Mouse (Mus musculus) liver, embryonic 16.5 days (tissue): ENCODE measurements around the gene Tial1. TPM values are rescaled to one million over a fixed set of nuclear protein-coding genes. Genes with fewer than 3 reads are reported as not detected.
A peak's percentile ranks its signal among the peaks of the same experiment; 100 is the strongest.

Experiments
- ATAC-seq: fragments of 200-750 bp; cut with Nextera tagmentation; 2 replicates; pipeline ENCODE4 v1.8.0; 2017; ENCODE audit warnings: low read depth, mild to moderate bottlenecking, moderate number of reproducible peaks, moderate library complexity
- H3K27ac ChIP-seq: fragments of 300-500 bp; sonication (generic); 2 replicates; pipeline ENCODE4 v1.5.1; 2014; ENCODE audit warnings: mild to moderate bottlenecking, low read length
- H3K27me3 ChIP-seq: fragments of 300-500 bp; sonication (generic); 2 replicates; pipeline ENCODE4 v1.6.1; 2014; ENCODE audit warnings: low read depth, low read length, mixed read lengths; ENCODE audit not compliant: control insufficient read depth, insufficient read depth
- H3K36me3 ChIP-seq: fragments of 300-500 bp; sonication (generic); 2 replicates; pipeline ENCODE4 v1.6.1; 2014; ENCODE audit warnings: mild to moderate bottlenecking; ENCODE audit not compliant: control insufficient read depth, insufficient read depth
- H3K4me1 ChIP-seq: fragments of 300-500 bp; sonication (generic); 2 replicates; pipeline ENCODE4 v1.6.1; 2014; ENCODE audit warnings: low read depth, low read length, mixed read lengths; ENCODE audit not compliant: control insufficient read depth
- H3K4me2 ChIP-seq: fragments of 300-500 bp; sonication (generic); 2 replicates; pipeline ENCODE4 v1.6.1; 2014; ENCODE audit warnings: low read depth, low read length, mixed read lengths
- H3K4me3 ChIP-seq: fragments of 300-500 bp; sonication (generic); 2 replicates; pipeline ENCODE4 v1.5.1; 2014; ENCODE audit warnings: low read depth, mild to moderate bottlenecking, low read length
- H3K9ac ChIP-seq: fragments of 300-500 bp; sonication (generic); 2 replicates; pipeline ENCODE4 v1.6.1; 2014; ENCODE audit warnings: low read depth, low read length
- H3K9me3 ChIP-seq: fragments of 300-500 bp; sonication (generic); replicated peaks from 2 replicates; pipeline ENCODE4 v1.6.1; 2016; ENCODE audit warnings: low read length; ENCODE audit not compliant: control insufficient read depth
- WGBS: fragments of 180-500 bp; shearing (Covaris S2); extraction: QIAGEN DNeasy Blood & Tissue Kit; methylation state at CpG from one replicate; pipeline ENCODE4 v1.1.7; 2014; ENCODE audit not compliant: insufficient replicate concordance; 5-methylcytosine and 5-hydroxymethylcytosine counted together
- polyA plus RNA-seq: library from polyadenylated mRNA; unstranded; fragments of >200 nt; fragmentation: Nextera tagmentation; extraction: Ambion mirVana; gene quantifications from 2 replicates; pipeline ENCODE4 v1.2.1, GENCODE M21; 2015

The Tial1 gene
- polyA plus RNA-seq, 1 experiment from 2014 or later = 8.5 TPM

- 44% methylated on average over 3 of the region's 3 CpGs for WGBS
Observed at GRCm38 (mm10) chr7:128422491-128422890, 39.0 kb downstream of the Tial1 start.

GRCm38 (mm10) chr7:128421701-128422100, 39.8 kb downstream of the Tial1 start:
- 70% methylated on average over 7 of the region's 7 CpGs for WGBS
- ATAC-seq = no peak
- Histone ChIP-seq H3K4me1 (peaks cover 17% of the 10 kb centered on the region), H3K27ac (no peak overlapping the region), H3K9ac (no peak overlapping the region), H3K36me3 (no peaks in the 10 kb centered on the region), H3K9me3 (no peaks in the 10 kb centered on the region), H3K27me3 (peaks cover 39% of the 10 kb centered on the region), H3K4me3 (no peak overlapping the region), H3K4me2 (no peak overlapping the region)

More at GRCm38 (mm10) chr7:128422491-128422890, 39.0 kb downstream of the Tial1 start:
- peaks cover 9% of the 10 kb centered on the region for H3K4me1 ChIP-seq
- no peaks in the 10 kb centered on the region for H3K9me3 ChIP-seq
- no peak overlapping the region for H3K27ac ChIP-seq
- H3K27me3 ChIP-seq = peaks cover 34% of the 10 kb centered on the region
- no peak overlapping the region for H3K4me3 ChIP-seq
- H3K9ac ChIP-seq = no peak overlapping the region
- H3K4me2 ChIP-seq = no peak overlapping the region
- no peak for ATAC-seq
- H3K36me3 ChIP-seq = no peaks in the 10 kb centered on the region

GRCm38 (mm10) chr7:128419690-128420089, 41.8 kb downstream of the Tial1 start:
- ATAC-seq = no peak
- Histone ChIP-seq H3K36me3 (no peaks in the 10 kb centered on the region), H3K9ac (no peak overlapping the region), H3K4me1 (peaks cover 37% of the 10 kb centered on the region), H3K27ac (no peak overlapping the region), H3K27me3 (peaks cover 44% of the 10 kb centered on the region), H3K4me3 (no peak overlapping the region), H3K9me3 (no peaks in the 10 kb centered on the region), H3K4me2 (no peak overlapping the region)
- 30% methylated on average over 9 of the region's 9 CpGs for WGBS

- ATAC-seq = peak; percentile 82
- H3K27ac ChIP-seq = no peak within 1 kb of the TSS
- peak within 1 kb of the TSS; percentile 78 for H3K9ac ChIP-seq
- H3K4me2 ChIP-seq = peak within 1 kb of the TSS; percentile 100
- no peaks in the 10 kb centered on the region for H3K36me3 ChIP-seq
- H3K4me1 ChIP-seq = peaks cover 52% of the 10 kb centered on the region
- H3K27me3 ChIP-seq = peaks cover 44% of the 10 kb centered on the region
- peak within 1 kb of the TSS; percentile 88 for H3K4me3 ChIP-seq
- no peaks in the 10 kb centered on the region for H3K9me3 ChIP-seq
- under 1% methylated on average over 80 of the region's 102 CpGs for WGBS
Observed at GRCm38 (mm10) chr7:128417930-128418779, 43.4 kb downstream of the Tial1 start, which contains the start of gene Rgs10. TSS of gene Rgs10 (minus strand) at chr7:128418758.

GRCm38 (mm10) chr7:128417226-128417929, 44.1 kb downstream of the Tial1 start:
- Histone ChIP-seq H3K36me3 (no peaks in the 10 kb centered on the region), H3K4me3 (peak overlapping the region; percentile 88), H3K27me3 (peaks cover 44% of the 10 kb centered on the region), H3K9me3 (no peaks in the 10 kb centered on the region), H3K4me2 (peak overlapping the region; percentile 100), H3K27ac (no peak overlapping the region), H3K4me1 (peaks cover 56% of the 10 kb centered on the region), H3K9ac (peak overlapping the region; percentile 78)
- no peak for ATAC-seq
- WGBS = under 1% methylated on average over 32 of the region's 32 CpGs

- WGBS = 58% methylated on average over 6 of the region's 6 CpGs
- Histone ChIP-seq H3K4me1 (peaks cover 62% of the 10 kb centered on the region), H3K9me3 (no peaks in the 10 kb centered on the region), H3K36me3 (no peaks in the 10 kb centered on the region), H3K27ac (no peak overlapping the region), H3K4me3 (peak overlapping the region; percentile 88), H3K4me2 (peak overlapping the region; percentile 100), H3K27me3 (peaks cover 44% of the 10 kb centered on the region), H3K9ac (peak overlapping the region; percentile 78; the same call in 1 of the 2 replicates)
- no peak for ATAC-seq
Observed at GRCm38 (mm10) chr7:128416664-128417063, 44.9 kb downstream of the Tial1 start.

GRCm38 (mm10) chr7:128414433-128414832, 47.1 kb downstream of the Tial1 start:
- Histone ChIP-seq H3K27ac (peak overlapping the region; percentile 76), H3K27me3 (peaks cover 28% of the 10 kb centered on the region), H3K4me3 (peak overlapping the region; percentile 23; the same call in 1 of the 2 replicates), H3K36me3 (no peaks in the 10 kb centered on the region), H3K4me1 (peaks cover 62% of the 10 kb centered on the region), H3K4me2 (peak overlapping the region; percentile 48), H3K9me3 (no peaks in the 10 kb centered on the region), H3K9ac (peak overlapping the region; percentile 44)
- WGBS = 8% methylated on average over 8 of the region's 8 CpGs
- ATAC-seq = peak; percentile 73

DNA sequence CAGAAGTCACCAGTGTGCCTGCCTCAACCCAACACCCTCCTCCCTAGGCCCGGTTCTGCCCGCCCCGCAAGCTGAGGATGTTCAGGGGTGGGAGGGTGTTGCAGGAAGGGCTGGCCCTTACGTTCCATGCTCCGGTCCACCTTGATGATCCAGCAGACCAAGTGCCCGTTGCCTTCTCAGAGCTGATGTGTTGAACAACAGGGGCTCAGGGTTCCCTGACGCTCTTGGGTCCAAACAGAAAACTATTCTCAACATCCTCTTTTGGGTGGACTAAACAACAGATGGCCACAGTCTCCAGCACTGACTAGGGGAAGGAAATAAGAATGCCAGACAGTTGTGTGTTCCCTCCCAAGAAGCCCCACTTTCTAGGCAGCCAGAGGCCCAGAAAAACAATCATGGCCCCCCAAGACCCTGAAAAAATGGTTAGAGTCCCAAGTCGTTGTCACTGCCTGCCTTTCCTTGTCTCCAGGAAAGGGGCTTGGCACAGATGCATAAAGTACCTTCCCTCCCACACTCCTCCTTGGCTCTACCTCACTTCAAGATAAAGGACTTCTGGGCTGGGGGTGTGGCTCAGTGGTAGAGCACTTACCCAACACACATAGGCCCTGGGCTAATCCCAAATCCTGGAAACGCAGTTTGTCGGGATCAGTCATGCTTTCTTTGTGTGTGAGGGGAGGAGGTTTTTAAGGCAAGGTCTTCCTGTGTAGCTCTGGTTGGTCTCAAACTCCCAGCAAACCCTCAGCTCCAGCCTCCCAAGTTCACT, 49.3 kb downstream of the Tial1 start:
- Histone ChIP-seq H3K9me3 (no peaks in the 10 kb centered on the region), H3K4me1 (peaks cover 50% of the 10 kb centered on the region), H3K4me3 (no peak overlapping the region), H3K9ac (no peak overlapping the region), H3K27me3 (peaks cover 12% of the 10 kb centered on the region), H3K4me2 (no peak overlapping the region), H3K36me3 (no peaks in the 10 kb centered on the region; the same call in 1 of the 2 replicates), H3K27ac (no peak overlapping the region)
- WGBS = 41% methylated on average over 10 of the region's 10 CpGs
- ATAC-seq = no peak
